Mouse (Mus musculus) cerebellum, postnatal 25 days (tissue): ENCODE data around the gene Il6.
"Not testable (repeated sequence)": the region's sequence is repeated elsewhere in the genome, so short reads cannot be mapped to it uniquely, and the experiment has no call there.

Source experiments
- DNase-seq, 2 experiments: peaks; one replicate each; pipeline ENCODE4 v3.0.0; 2021; ENCODE audit warnings: mixed read lengths in 2 of 2

Il6 gene

DNA sequence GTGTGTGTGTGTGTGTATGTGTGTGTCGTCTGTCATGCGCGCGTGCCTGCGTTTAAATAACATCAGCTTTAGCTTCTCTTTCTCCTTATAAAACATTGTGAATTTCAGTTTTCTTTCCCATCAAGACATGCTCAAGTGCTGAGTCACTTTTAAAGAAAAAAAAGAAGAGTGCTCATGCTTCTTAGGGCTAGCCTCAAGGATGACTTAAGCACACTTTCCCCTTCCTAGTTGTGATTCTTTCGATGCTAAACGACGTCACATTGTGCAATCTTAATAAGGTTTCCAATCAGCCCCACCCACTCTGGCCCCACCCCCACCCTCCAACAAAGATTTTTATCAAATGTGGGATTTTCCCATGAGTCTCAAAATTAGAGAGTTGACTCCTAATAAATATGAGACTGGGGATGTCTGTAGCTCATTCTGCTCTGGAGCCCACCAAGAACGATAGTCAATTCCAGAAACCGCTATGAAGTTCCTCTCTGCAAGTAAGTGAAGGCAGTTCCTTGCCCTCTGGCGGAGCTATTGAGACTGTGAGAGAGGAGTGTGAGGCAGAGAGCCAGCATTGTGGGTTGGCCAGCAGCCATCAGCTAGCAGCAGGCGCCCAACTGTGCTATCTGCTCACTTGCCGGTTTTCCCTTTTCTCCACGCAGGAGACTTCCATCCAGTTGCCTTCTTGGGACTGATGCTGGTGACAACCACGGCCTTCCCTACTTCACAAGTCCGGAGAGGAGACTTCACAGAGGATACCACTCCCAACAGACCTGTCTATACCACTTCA lies at the start of gene Il6:
Gene Il6 (plus strand): TSS at position 389 of the 778 bp plus-strand sequence.
- DNase-seq, result peak; percentile 92 to 95

DNA sequence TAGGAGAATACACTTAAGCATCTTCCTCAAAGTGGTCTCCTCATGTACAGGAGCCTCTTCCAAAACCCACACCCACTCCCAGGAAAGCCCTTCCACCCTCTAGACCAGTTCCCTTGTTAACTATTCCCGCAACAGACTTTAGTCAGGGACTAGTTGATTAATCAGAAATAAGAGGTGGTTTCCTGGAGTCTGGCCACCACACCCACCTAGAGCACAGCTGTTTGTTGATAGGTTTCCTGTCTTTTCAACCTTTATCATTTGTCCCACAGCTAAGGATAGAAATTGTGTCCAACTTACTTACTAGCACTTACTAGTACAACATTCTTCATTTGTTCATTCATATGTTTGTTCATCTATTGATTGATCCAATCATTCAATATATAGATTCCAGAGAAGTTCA lies 49.4 kb upstream of the Il6 start:
- no peak for DNase-seq

DNA sequence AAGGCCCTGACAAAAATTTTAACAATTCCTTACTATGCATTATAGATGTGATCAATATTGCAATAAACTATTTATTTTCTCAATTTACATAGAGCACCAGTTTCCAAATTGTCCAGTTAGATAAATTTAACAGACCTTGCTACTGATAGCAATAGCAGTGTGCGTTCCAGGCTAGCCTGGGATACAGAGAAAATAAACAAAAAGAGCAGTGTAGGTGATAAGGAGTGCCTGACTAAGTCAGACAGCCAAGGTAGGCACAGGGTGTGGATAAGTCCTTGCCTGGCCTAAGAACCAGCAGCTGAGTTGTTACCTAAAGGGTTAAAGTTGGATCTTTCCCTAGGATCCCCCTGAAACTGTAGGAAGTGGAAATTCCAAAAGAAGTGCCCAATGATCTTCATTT lies 42.7 kb upstream of the Il6 start:
- DNase-seq, result no peak

DNA sequence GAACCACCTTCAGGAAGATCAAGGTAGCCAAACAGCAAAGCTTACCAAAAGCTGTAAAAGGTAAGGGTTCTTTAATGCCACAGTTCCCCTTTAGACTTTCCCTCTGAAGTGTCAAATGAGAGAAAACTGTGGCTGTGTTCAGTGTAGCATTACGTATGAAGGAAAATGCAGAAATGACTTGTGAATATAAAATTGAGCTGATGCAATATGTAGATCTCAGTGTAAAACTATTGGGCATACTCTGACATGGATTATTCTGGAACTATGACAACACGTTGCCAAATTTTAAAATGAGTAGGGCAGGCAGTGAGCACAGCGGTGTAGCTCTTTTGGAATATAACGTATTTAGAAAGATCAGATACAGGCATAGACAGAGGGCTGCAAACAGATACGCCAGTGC lies 40.1 kb upstream of the Il6 start:
- no peak for DNase-seq

DNA sequence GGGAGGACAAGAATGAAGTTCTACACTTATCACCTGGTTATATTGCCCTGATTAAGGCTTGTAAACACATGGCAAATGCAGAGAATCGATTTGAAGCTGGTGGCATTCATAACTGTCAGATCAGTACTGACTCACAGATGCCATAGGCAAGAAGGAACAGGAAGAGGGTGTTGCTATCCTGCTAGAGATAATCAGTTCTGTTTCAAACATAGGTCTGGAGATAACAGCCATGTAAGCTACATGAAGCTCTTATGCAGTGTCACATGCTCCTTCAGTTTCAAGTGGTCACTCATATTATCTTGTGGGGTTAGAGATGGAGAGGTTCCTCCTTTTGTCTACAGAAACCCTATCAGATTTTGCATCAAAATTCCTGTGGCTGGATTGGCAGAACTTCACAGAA lies 39.4 kb upstream of the Il6 start:
- no peak for DNase-seq

DNA sequence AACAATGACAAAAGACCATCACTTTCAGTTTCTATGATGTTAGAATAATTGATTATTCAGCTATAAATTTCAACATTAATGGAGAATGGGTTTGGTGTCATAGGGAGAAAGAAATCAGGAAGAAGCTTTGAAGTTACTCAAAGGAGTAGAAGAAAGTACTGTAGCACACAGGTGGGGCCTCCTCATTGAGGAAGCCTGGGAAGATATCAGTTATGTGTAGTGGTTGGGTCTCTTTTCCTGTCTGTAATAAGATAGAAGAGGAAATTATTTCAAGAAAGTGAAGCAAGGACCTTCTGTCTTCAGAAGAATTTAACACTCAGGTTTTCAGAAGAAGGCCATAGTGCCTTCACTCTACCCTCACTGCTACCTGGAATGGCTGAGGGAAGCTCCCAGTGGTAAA lies 38.8 kb upstream of the Il6 start:
- no peak for DNase-seq

DNA sequence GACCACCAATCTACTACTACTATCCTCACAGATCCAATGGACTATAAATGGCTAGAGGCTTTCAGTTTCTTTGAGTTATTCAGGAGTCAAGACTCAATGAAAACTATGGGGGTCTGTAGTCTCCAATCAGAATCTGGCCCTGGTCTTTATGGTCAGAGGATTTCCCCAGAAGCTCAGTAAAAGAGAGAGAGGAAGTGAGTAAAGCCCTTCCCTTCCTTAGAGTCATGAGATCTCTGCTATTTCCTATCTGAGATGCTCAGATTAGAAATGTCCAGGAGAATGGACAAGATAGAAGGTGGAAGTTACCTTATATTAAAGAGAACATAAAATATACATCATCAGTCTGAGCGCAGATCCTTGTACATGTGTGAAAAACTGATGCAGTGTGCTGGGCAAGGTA lies 19.3 kb upstream of the Il6 start:
- DNase-seq, result no peak

DNA sequence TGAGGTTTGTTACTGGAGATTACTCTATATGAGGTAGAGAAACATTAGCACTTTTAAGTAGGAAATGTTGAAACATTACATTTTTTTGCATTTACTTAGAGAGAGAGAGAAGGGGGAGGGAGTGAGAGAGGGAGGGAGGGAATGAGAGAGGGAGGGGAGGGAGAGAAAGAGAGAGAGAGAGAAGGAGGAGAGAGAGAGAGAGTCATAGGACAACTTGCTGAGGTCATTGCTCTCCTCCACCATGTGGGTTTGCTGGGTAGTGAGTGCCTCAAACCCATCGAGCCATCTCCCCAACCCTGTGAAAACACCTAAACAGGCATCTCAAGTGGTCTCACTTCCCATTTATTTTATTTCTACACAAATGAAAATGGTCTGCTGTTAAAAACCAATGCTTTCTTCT lies 18.6 kb upstream of the Il6 start:
- no peak for DNase-seq

DNA sequence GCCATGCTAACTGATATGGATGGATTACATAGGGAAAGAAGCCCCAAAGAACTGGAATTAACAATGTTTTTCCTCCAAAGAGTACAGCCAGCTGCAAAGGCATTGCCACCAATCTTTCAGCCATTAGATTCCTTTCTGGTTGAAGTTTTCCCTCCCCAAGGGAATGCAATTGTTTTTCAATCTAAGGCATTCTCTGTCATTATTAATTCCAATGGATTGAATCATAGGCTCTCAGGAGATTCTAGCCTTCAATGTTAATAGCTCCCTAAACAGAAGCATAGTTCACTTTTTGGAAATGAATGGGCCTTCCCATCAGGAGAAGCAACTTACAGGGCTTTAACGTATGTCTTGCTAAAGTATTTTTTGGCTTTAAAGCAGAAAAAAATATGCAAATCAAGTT lies 15.6 kb upstream of the Il6 start:
- no peak for DNase-seq

DNA sequence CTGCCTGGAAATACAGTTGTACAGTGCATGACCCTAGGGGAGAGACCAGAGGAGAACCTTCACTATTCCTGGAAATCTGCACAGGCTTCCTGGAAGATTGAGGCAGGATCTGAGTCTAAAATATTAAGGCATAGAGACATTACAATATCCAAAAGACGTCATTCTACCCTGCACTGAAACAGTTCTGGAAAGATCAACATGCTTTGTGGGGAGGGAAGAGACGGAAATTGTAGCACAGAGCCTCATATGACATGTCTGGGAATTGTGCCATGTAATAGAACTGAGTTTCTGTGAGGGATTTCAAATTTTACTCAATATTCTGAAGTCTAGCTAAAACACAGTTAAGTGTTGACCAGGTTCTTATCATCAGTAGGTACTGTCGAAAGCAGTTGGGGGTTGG lies 12.0 kb upstream of the Il6 start:
- no peak for DNase-seq

DNA sequence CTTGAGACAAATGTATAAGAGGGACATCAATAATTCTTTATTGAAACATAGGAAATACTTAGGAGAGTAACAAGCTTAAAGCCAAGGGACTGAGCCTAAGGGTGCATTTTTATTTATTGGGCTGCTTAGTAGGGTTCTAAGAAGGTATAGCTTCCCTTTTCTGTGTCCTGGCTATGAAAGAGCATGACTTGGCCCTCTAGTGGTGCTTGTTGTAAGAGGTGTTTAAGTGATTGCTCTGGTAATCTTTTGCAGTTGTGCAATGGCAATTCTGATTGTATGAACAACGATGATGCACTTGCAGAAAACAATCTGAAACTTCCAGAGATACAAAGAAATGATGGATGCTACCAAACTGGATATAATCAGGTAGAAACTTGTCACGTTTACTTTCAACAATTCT lies 1.7 kb downstream of the Il6 start:
- DNase-seq, result peak in 1 of 2 experiments; percentile 8

DNA sequence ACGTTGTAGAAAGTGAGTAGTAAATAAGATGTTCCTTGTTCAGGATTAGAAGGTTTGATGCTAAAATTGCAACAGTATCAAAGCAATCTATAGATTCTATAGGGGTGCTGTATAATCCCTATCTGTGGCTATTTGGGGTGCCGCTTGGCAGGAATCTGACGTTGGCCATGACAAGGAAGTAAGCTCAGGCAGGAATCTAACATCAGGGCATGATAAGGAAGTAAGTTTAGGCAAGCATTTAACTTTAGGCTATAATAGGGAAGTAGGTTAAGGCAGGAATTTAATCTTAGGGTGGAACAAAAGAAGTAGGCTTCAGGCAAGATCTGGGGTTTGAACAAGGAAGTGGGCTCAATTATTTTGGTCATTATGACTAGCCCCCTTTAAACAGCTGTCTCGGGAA lies 22.9 kb downstream of the Il6 start:
- not testable (repeated sequence) for DNase-seq

DNA sequence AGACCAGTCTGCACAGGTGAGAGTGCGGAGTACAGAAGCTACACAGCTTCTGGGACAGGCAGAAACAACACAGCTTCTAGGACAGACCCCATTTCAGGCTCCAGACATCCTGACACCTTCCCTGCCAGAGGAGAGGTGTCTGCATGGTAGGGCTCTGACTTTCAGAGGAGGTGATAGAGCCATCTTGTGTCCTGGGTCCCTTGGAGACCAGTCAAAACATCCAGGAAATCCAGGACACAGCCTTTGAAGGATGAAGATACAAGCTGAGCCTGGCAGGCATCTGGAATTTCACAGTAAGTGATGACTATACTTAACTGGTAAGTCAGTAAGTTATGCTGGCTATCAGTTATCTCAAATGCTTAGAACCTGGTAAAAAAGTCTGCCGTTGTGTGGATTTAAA lies 24.2 kb downstream of the Il6 start:
- not testable (repeated sequence) for DNase-seq

DNA sequence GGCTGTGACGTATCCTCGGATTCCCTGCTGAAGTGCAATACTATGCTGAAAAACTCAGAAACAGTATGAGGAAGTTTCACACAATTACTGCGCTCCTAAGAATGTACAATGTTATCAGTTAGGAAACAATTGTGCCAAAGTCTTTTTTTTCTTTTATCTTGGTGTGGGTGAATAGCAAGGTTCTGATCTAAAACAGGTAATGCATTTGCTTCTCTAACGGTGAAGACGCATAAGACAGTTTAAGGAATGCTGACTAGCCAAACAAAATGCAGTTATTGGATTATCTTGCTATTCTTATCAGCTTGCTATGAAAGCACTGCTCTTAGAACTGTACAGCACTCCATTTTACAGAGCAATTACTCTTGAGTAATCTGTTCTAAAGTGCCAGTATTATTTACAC lies 26.4 kb downstream of the Il6 start:
- DNase-seq, result not testable (repeated sequence)

DNA sequence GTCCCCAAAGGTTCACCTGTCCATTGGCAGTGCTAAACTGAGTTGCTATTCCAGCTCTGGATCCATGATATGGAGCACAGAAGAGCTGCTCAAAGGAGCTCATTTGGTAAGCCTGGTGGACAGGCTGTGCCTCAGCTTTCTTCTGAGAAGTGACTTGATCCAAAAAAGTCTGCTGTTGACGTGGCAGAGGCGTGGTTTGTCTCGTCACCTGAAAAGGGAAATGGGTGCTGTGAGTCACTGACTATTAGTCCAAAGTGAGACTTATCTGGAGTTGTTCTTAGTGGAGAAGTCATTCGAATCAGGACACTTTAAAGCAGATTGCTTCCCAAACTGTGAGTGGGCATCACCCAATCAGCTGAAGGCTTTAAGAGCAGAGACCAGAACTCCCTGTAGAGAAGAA lies 26.9 kb downstream of the Il6 start:
- DNase-seq, result not testable (repeated sequence)

DNA sequence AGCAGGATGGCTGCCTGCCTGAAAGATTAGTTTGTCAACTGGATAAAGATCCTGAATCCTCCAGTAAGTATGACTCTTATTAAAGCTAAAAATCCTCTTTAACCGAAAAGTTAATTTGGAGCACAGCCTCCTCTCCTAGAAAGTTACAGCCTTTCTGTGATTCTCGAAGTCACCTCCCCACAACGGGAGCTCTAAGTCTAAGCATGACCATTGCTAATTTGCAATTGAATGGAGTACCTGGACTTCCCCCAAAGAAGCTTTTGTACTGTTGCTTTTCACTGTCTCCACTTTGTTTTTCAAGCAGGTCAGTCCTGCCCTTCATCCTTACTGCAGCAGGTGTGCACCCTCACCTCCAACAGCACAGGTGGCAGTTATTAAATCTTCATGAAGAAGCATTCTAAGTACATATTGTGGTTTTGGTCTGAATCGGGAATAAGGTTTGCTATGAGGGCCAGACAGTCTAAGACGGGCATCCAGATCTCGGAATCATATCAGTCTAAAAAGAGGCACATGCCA lies 45.4 kb downstream of the Il6 start:
- no peak for DNase-seq

DNA sequence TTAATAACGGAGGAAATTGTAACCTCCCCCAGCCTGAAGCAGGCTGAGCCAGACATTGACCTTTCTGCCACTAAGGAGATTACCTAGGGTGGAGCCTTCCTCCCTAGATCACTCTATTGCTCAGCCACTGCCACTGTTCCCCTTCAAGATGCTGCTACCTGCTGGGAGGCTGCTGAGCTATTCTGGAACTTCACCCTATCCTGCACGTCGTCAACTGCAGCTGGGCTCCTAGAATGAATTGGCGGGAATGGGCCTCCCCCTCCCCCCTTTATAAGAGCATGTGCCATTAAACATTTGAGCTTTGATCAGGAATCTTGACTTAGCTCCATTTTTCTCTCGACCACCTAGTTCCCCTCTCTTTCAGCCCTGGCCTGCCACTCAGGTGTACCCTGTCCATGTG lies 46.7 kb downstream of the Il6 start:
- DNase-seq, result not testable (repeated sequence)

DNA sequence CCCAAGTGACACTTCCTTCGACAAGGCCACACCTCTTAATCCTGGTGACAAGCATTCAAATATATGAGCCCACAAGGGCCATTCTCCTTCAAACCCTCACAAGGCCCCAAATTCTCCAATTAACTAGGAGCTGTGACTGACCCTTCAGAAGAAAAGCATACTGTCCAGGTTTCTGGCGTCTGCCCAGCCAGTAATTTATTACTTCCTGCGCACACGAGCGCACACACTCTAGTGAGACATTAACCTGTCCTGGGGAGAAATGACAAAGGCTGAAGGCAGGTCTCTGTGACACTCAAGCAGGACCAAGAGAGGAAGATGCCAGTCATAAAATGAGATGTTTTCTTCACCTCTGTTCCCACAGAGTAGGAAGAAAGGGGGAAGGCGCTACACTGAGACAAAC lies 54.8 kb downstream of the Il6 start:
- no peak for DNase-seq
